Mouse (Mus musculus): Measurements from ENCODE around the gene Txn1. TPM values are rescaled to one million over a fixed set of nuclear protein-coding genes. Genes with fewer than 3 reads are reported as not detected.

Gene Txn1
- polyA plus RNA-seq, 1 experiment from 2014 or later = 294 TPM

- no peaks in the 10 kb centered on the region for H3K9me3 ChIP-seq (ENCODE audit: control insufficient read depth, low read length)
- no peak overlapping the region for H3K27ac ChIP-seq (ENCODE audit: low read depth, low read length)
- H3K4me2 ChIP-seq (ENCODE audit: low read depth, low read length) = no peak overlapping the region
- 79% methylated on average over 6 of the region's 6 CpGs for WGBS
- no peak overlapping the region for H3K4me3 ChIP-seq (ENCODE audit: low read depth, low read length)
- H3K36me3 ChIP-seq (ENCODE audit: control insufficient read depth, insufficient read depth, low read length) = no peaks in the 10 kb centered on the region
- H3K27me3 ChIP-seq (ENCODE audit: control insufficient read depth, insufficient read depth, low read length) = no peaks in the 10 kb centered on the region
- no peaks in the 10 kb centered on the region for H3K4me1 ChIP-seq (ENCODE audit: control insufficient read depth, insufficient read depth, low read length)
- no peak for ATAC-seq (ENCODE audit: low read depth)
- no peak overlapping the region for H3K9ac ChIP-seq (replicated peaks; ENCODE audit: low read depth, low read length)
Measured at GRCm38 (mm10) chr4:57924556-57925071, 31.6 kb downstream of the Txn1 start.

- H3K9ac ChIP-seq (replicated peaks; ENCODE audit: low read depth, low read length) = no peak overlapping the region
- 18% methylated on average over 5 of the region's 5 CpGs for WGBS
Measured at GRCm38 (mm10) chr4:57922171-57922570, 34.0 kb downstream of the Txn1 start.

GRCm38 (mm10) chr4:57920522-57920921, 35.7 kb downstream of the Txn1 start:
- Histone ChIP-seq H3K4me3 (ENCODE audit: low read depth, low read length) (no peak overlapping the region), H3K9me3 (ENCODE audit: control insufficient read depth, low read length) (no peaks in the 10 kb centered on the region), H3K27ac (ENCODE audit: low read depth, low read length) (no peak overlapping the region), H3K27me3 (ENCODE audit: control insufficient read depth, insufficient read depth, low read length) (no peaks in the 10 kb centered on the region), H3K4me1 (ENCODE audit: control insufficient read depth, insufficient read depth, low read length) (no peaks in the 10 kb centered on the region), H3K36me3 (ENCODE audit: control insufficient read depth, insufficient read depth, low read length) (no peaks in the 10 kb centered on the region), H3K4me2 (ENCODE audit: low read depth, low read length) (no peak overlapping the region), H3K9ac (replicated peaks; ENCODE audit: low read depth, low read length) (no peak overlapping the region)
- ATAC-seq (ENCODE audit: low read depth) = no peak
- WGBS = 86% methylated on average over 1 of the region's 1 CpGs

More at GRCm38 (mm10) chr4:57922171-57922570, 34.0 kb downstream of the Txn1 start:
- H3K4me1 ChIP-seq (ENCODE audit: control insufficient read depth, insufficient read depth, low read length) = no peaks in the 10 kb centered on the region
- no peaks in the 10 kb centered on the region for H3K9me3 ChIP-seq (ENCODE audit: control insufficient read depth, low read length)
- no peak overlapping the region for H3K4me3 ChIP-seq (ENCODE audit: low read depth, low read length)
- no peak overlapping the region for H3K27ac ChIP-seq (ENCODE audit: low read depth, low read length)
- H3K4me2 ChIP-seq (ENCODE audit: low read depth, low read length) = no peak overlapping the region
- H3K27me3 ChIP-seq (ENCODE audit: control insufficient read depth, insufficient read depth, low read length) = no peaks in the 10 kb centered on the region
- ATAC-seq (ENCODE audit: low read depth) = no peak
- H3K36me3 ChIP-seq (ENCODE audit: control insufficient read depth, insufficient read depth, low read length) = no peaks in the 10 kb centered on the region

- peak; percentile 15; the same call in 1 of the 2 replicates for ATAC-seq (ENCODE audit: low read depth)
- Histone ChIP-seq H3K9me3 (ENCODE audit: control insufficient read depth, low read length) (no peaks in the 10 kb centered on the region), H3K36me3 (ENCODE audit: control insufficient read depth, insufficient read depth, low read length) (no peaks in the 10 kb centered on the region), H3K4me2 (ENCODE audit: low read depth, low read length) (no peak overlapping the region), H3K9ac (replicated peaks; ENCODE audit: low read depth, low read length) (no peak overlapping the region), H3K4me3 (ENCODE audit: low read depth, low read length) (no peak overlapping the region), H3K4me1 (ENCODE audit: control insufficient read depth, insufficient read depth, low read length) (no peaks in the 10 kb centered on the region), H3K27ac (ENCODE audit: low read depth, low read length) (no peak overlapping the region), H3K27me3 (ENCODE audit: control insufficient read depth, insufficient read depth, low read length) (no peaks in the 10 kb centered on the region)
- 12% methylated on average over 8 of the region's 8 CpGs for WGBS
Measured at GRCm38 (mm10) chr4:57919494-57920423, 36.5 kb downstream of the Txn1 start.

GRCm38 (mm10) chr4:57916711-57917110, 39.5 kb downstream of the Txn1 start:
- Histone ChIP-seq H3K27ac (ENCODE audit: low read depth, low read length) (no peak overlapping the region), H3K9ac (replicated peaks; ENCODE audit: low read depth, low read length) (no peak overlapping the region), H3K4me3 (ENCODE audit: low read depth, low read length) (no peak overlapping the region), H3K27me3 (ENCODE audit: control insufficient read depth, insufficient read depth, low read length) (no peaks in the 10 kb centered on the region), H3K9me3 (ENCODE audit: control insufficient read depth, low read length) (no peaks in the 10 kb centered on the region), H3K4me2 (ENCODE audit: low read depth, low read length) (no peak overlapping the region), H3K4me1 (ENCODE audit: control insufficient read depth, insufficient read depth, low read length) (no peaks in the 10 kb centered on the region), H3K36me3 (ENCODE audit: control insufficient read depth, insufficient read depth, low read length) (no peaks in the 10 kb centered on the region)
- WGBS = 53% methylated on average over 4 of the region's 4 CpGs
- no peak for ATAC-seq (ENCODE audit: low read depth)

GRCm38 (mm10) chr4:57916201-57916661, 40.0 kb downstream of the Txn1 start, which contains the start of gene D630039A03Rik:
TSS of gene D630039A03Rik (minus strand) at chr4:57916297.
- Histone ChIP-seq H3K36me3 (ENCODE audit: control insufficient read depth, insufficient read depth, low read length) (no peaks in the 10 kb centered on the region), H3K4me2 (ENCODE audit: low read depth, low read length) (peak within 1 kb of the TSS; percentile 18), H3K27me3 (ENCODE audit: control insufficient read depth, insufficient read depth, low read length) (no peaks in the 10 kb centered on the region), H3K4me3 (ENCODE audit: low read depth, low read length) (no peak within 1 kb of the TSS), H3K4me1 (ENCODE audit: control insufficient read depth, insufficient read depth, low read length) (no peaks in the 10 kb centered on the region), H3K27ac (ENCODE audit: low read depth, low read length) (no peak within 1 kb of the TSS), H3K9me3 (ENCODE audit: control insufficient read depth, low read length) (no peaks in the 10 kb centered on the region), H3K9ac (replicated peaks; ENCODE audit: low read depth, low read length) (no peak within 1 kb of the TSS)
- no peak for ATAC-seq (ENCODE audit: low read depth)
- 32% methylated on average over 9 of the region's 9 CpGs for WGBS

- 41% methylated on average over 17 of the region's 17 CpGs for WGBS
- H3K9me3 ChIP-seq (ENCODE audit: control insufficient read depth, low read length) = no peaks in the 10 kb centered on the region
- no peak overlapping the region for H3K4me3 ChIP-seq (ENCODE audit: low read depth, low read length)
- no peak for ATAC-seq (ENCODE audit: low read depth)
- no peaks in the 10 kb centered on the region for H3K27me3 ChIP-seq (ENCODE audit: control insufficient read depth, insufficient read depth, low read length)
- peak overlapping the region; percentile 18 for H3K4me2 ChIP-seq (ENCODE audit: low read depth, low read length)
- H3K36me3 ChIP-seq (ENCODE audit: control insufficient read depth, insufficient read depth, low read length) = no peaks in the 10 kb centered on the region
- no peaks in the 10 kb centered on the region for H3K4me1 ChIP-seq (ENCODE audit: control insufficient read depth, insufficient read depth, low read length)
- no peak overlapping the region for H3K27ac ChIP-seq (ENCODE audit: low read depth, low read length)
- no peak overlapping the region for H3K9ac ChIP-seq (replicated peaks; ENCODE audit: low read depth, low read length)
Measured at GRCm38 (mm10) chr4:57915216-57915965, 40.8 kb downstream of the Txn1 start.

- Histone ChIP-seq H3K27ac (ENCODE audit: low read depth, low read length) (no peak overlapping the region), H3K9ac (replicated peaks; ENCODE audit: low read depth, low read length) (no peak overlapping the region), H3K27me3 (ENCODE audit: control insufficient read depth, insufficient read depth, low read length) (no peaks in the 10 kb centered on the region), H3K4me2 (ENCODE audit: low read depth, low read length) (no peak overlapping the region), H3K36me3 (ENCODE audit: control insufficient read depth, insufficient read depth, low read length) (no peaks in the 10 kb centered on the region), H3K4me1 (ENCODE audit: control insufficient read depth, insufficient read depth, low read length) (no peaks in the 10 kb centered on the region), H3K9me3 (ENCODE audit: control insufficient read depth, low read length) (no peaks in the 10 kb centered on the region), H3K4me3 (ENCODE audit: low read depth, low read length) (no peak overlapping the region)
- 83% methylated on average over 10 of the region's 10 CpGs for WGBS
- ATAC-seq (ENCODE audit: low read depth) = no peak
Measured at GRCm38 (mm10) chr4:57914193-57915190, 41.7 kb downstream of the Txn1 start.

Data from neural tube, embryonic 14.5 days (tissue).